Mouse (Mus musculus) megakaryocyte, embryonic 14.5 days (primary cell): ENCODE results near the gene Foxn3.

ENCODE experiments used
- FLI1 ChIP-seq: IDR thresholded peaks from 2 replicates; pipeline ENCODE4 v1.6.1; 2012; ENCODE audit warnings: low read length, inconsistent platforms, mixed read lengths
- GATA1 ChIP-seq: IDR thresholded peaks from 3 replicates; pipeline ENCODE4 v1.6.1; 2012; ENCODE audit warnings: mixed read lengths, low read length, inconsistent platforms, borderline replicate concordance

- TF ChIP-seq GATA1: no peak
- no peak for TF ChIP-seq FLI1
Measured at GRCm38 (mm10) chr12:99562867-99563189, 554 bp downstream of the Foxn3 start.
